Comparison of ENCODE assay signal across 13 mouse cellular contexts in genomic region chr9:58085074-58085473, GRCm38 (mm10). TPM values are rescaled to one million over a fixed set of nuclear protein-coding genes. Genes with fewer than 3 reads are reported as not detected.
A peak's percentile ranks its signal among the peaks of the same experiment; 100 is the strongest.
DNase-seq lines count a peak whose midpoint lies in the region; ATAC-seq lines count a peak whose summit lies in the region.
"Had no signal": no experiment of that assay in that cellular context is flagged by ENCODE, and none has a peak within 500 bp of the region (broad histone marks: within the 10 kb centered on the region; RNA-seq: fewer than 3 reads in every experiment).

No protein-coding gene starts in this region.

- no peak for DNase-seq in midbrain, embryonic 10.5 days (ENCODE audit: low spot score)
- DNase-seq in midbrain, embryonic 11.5 days (ENCODE audit: low spot score, missing footprints) = no peak
- DNase-seq in hindbrain, embryonic 11.5 days (ENCODE audit: low spot score) = no peak
- DNase-seq in kidney, postnatal 14 days = no peak
- no peak for DNase-seq in heart, postnatal 25 days (ENCODE audit: low spot score)
- DNase-seq in kidney, postnatal 4 days = no peak
- DNase-seq: kidney, postnatal 36 days had no signal

- H3K4me2 ChIP-seq in midbrain, embryonic 11.5 days = no peak overlapping the region
- no peak overlapping the region for H3K4me2 ChIP-seq in hindbrain, embryonic 11.5 days (replicated peaks; ENCODE audit: low read depth, low read length)
- no peak overlapping the region for H3K4me2 ChIP-seq in midbrain, embryonic 15.5 days
- H3K4me2 ChIP-seq: heart, embryonic 13.5 days had no signal

- no peaks in the 10 kb centered on the region for H3K36me3 ChIP-seq in midbrain, embryonic 10.5 days
- H3K36me3 ChIP-seq in midbrain, embryonic 11.5 days (ENCODE audit: control insufficient read depth, insufficient read depth, low read length) = no peaks in the 10 kb centered on the region
- H3K36me3 ChIP-seq in hindbrain, embryonic 11.5 days (ENCODE audit: control insufficient read depth, insufficient read depth, low read length) = no peaks in the 10 kb centered on the region
- H3K36me3 ChIP-seq in midbrain, embryonic 15.5 days (replicated peaks) = no peaks in the 10 kb centered on the region
- H3K36me3 ChIP-seq: heart, embryonic 13.5 days had no signal

- H3K27me3 ChIP-seq in midbrain, embryonic 10.5 days (ENCODE audit: low read depth, poor library complexity, severe bottlenecking) = peaks cover 25% of the 10 kb centered on the region
- no peaks in the 10 kb centered on the region; the same call in 1 of the 2 replicates for H3K27me3 ChIP-seq in midbrain, embryonic 11.5 days (ENCODE audit: control insufficient read depth, insufficient read depth, low read length)
- peaks cover 4% of the 10 kb centered on the region; the same call in 1 of the 2 replicates for H3K27me3 ChIP-seq in hindbrain, embryonic 11.5 days (ENCODE audit: control insufficient read depth, insufficient read depth, low read length)
- H3K27me3 ChIP-seq in midbrain, embryonic 15.5 days (replicated peaks) = no peaks in the 10 kb centered on the region

- H3K27ac ChIP-seq in midbrain, embryonic 10.5 days (replicated peaks) = peak overlapping the region; percentile 73
- no peak overlapping the region for H3K27ac ChIP-seq in midbrain, embryonic 11.5 days (ENCODE audit: low read depth, low read length)
- no peak overlapping the region for H3K27ac ChIP-seq in hindbrain, embryonic 11.5 days (ENCODE audit: low read depth, low read length)
- peak overlapping the region; percentile 58 for H3K27ac ChIP-seq in midbrain, embryonic 15.5 days
- H3K27ac ChIP-seq: heart, embryonic 13.5 days; liver, embryonic 14.5 days had no signal

- 23% methylated on average over 2 of the region's 2 CpGs for WGBS in midbrain, embryonic 10.5 days
- WGBS in midbrain, embryonic 11.5 days = 27% methylated on average over 2 of the region's 2 CpGs
- WGBS in hindbrain, embryonic 11.5 days = 20% methylated on average over 2 of the region's 2 CpGs
- WGBS in midbrain, embryonic 15.5 days = 8% methylated on average over 2 of the region's 2 CpGs

- H3K9me3 ChIP-seq in midbrain, embryonic 10.5 days (replicated peaks) = no peaks in the 10 kb centered on the region
- H3K9me3 ChIP-seq in midbrain, embryonic 11.5 days (ENCODE audit: control insufficient read depth, low read length) = no peaks in the 10 kb centered on the region
- H3K9me3 ChIP-seq in hindbrain, embryonic 11.5 days (ENCODE audit: control insufficient read depth, low read length) = no peaks in the 10 kb centered on the region
- no peaks in the 10 kb centered on the region for H3K9me3 ChIP-seq in midbrain, embryonic 15.5 days
- H3K9me3 ChIP-seq: heart, embryonic 13.5 days had no signal

- no peak for ATAC-seq in midbrain, embryonic 11.5 days (ENCODE audit: low FRiP score)
- ATAC-seq in common myeloid progenitor, adult 5-6 weeks (replicated peaks; ENCODE audit: low read depth, poor library complexity, severe bottlenecking) = peak; percentile 50; the same call in 1 of the 2 replicates
- ATAC-seq in hindbrain, embryonic 11.5 days (ENCODE audit: low FRiP score) = peak; percentile 33; the same call in 1 of the 2 replicates
- ATAC-seq in midbrain, embryonic 15.5 days (replicated peaks) = peak; percentile 63

- peaks cover 45% of the 10 kb centered on the region for H3K4me1 ChIP-seq in midbrain, embryonic 10.5 days
- peaks cover 23% of the 10 kb centered on the region for H3K4me1 ChIP-seq in midbrain, embryonic 11.5 days (ENCODE audit: control insufficient read depth, insufficient read depth, low read length)
- H3K4me1 ChIP-seq in hindbrain, embryonic 11.5 days (replicated peaks; ENCODE audit: control insufficient read depth, insufficient read depth, low read length) = peaks cover 17% of the 10 kb centered on the region
- peaks cover 46% of the 10 kb centered on the region for H3K4me1 ChIP-seq in midbrain, embryonic 15.5 days

- peak overlapping the region; percentile 16; the same call in 1 of the 2 replicates for H3K4me3 ChIP-seq in midbrain, embryonic 10.5 days
- no peak overlapping the region for H3K4me3 ChIP-seq in midbrain, embryonic 11.5 days (ENCODE audit: low read depth, low read length)
- no peak overlapping the region for H3K4me3 ChIP-seq in hindbrain, embryonic 11.5 days (ENCODE audit: low read depth, low read length)
- H3K4me3 ChIP-seq in midbrain, embryonic 15.5 days = no peak overlapping the region
- H3K4me3 ChIP-seq: heart, embryonic 13.5 days had no signal

- no peak overlapping the region for H3K9ac ChIP-seq in midbrain, embryonic 11.5 days (ENCODE audit: low read length)
- no peak overlapping the region for H3K9ac ChIP-seq in hindbrain, embryonic 11.5 days (ENCODE audit: low read depth, low read length)
- H3K9ac ChIP-seq in midbrain, embryonic 15.5 days = no peak overlapping the region
- H3K9ac ChIP-seq: heart, embryonic 13.5 days; liver, embryonic 14.5 days had no signal

- intact Hi-C loops in heart, postnatal 25 days (cut with DNase I) = no loop called here

RNA-seq across cellular contexts. Expression of gene Stra6, which starts 21.5 kb away (rescaled TPM):
- polyA plus RNA-seq in midbrain, embryonic 10.5 days (2016; fragmentation: Nextera tagmentation; extraction: Ambion mirVana) = 15.2 TPM in 2 replicates
- 7.3 and 9.7 TPM in 2 replicates for polyA plus RNA-seq in midbrain, embryonic 11.5 days (2014; fragmentation: Nextera tagmentation; extraction: Ambion mirVana)
- not detected in 2 replicates for total RNA-seq in common myeloid progenitor, adult 5-6 weeks (2017)
- 8.2 and 12.7 TPM in 2 replicates for polyA plus RNA-seq in hindbrain, embryonic 11.5 days (2014; fragmentation: Nextera tagmentation; extraction: Ambion mirVana)
- polyA plus RNA-seq in midbrain, embryonic 15.5 days (2015; fragmentation: Nextera tagmentation; extraction: Ambion mirVana) = 15.0 and 15.7 TPM in 2 replicates
- 1 to 10 TPM in 1 of 2 experiments, under 1 TPM in 1; 0.23 to 1.0 TPM for total RNA-seq in heart, postnatal 25 days (2021)
- total RNA-seq: MEL; monocyte, adult 5-6 weeks had no signal

RNA-seq across cellular contexts. Expression of gene Ccdc33, which starts 33.5 kb away (rescaled TPM):
- 0.51 and 0.62 TPM in 2 replicates for polyA plus RNA-seq in midbrain, embryonic 10.5 days (2016; fragmentation: Nextera tagmentation; extraction: Ambion mirVana)
- 0.41 and 0.90 TPM in 2 replicates for polyA plus RNA-seq in midbrain, embryonic 11.5 days (2014; fragmentation: Nextera tagmentation; extraction: Ambion mirVana)
- total RNA-seq in common myeloid progenitor, adult 5-6 weeks (2017) = not detected in 2 replicates
- 0.31 and 0.99 TPM in 2 replicates for polyA plus RNA-seq in hindbrain, embryonic 11.5 days (2014; fragmentation: Nextera tagmentation; extraction: Ambion mirVana)
- polyA plus RNA-seq in midbrain, embryonic 15.5 days (2015; fragmentation: Nextera tagmentation; extraction: Ambion mirVana) = 0.36 and 0.79 TPM in 2 replicates
- total RNA-seq in heart, postnatal 25 days (2021) = not detected
- total RNA-seq: MEL; monocyte, adult 5-6 weeks had no signal
- polyA plus RNA-seq: liver, embryonic 14.5 days had no signal

Comparison
In these comparisons a context has a peak if more than half of its experiments do, and no peak if none do; other contexts are left out.
1. H3K27ac ChIP-seq: peak in midbrain, embryonic 10.5 days (single experiment) and midbrain, embryonic 15.5 days (single experiment); none in midbrain, embryonic 11.5 days (single experiment) and hindbrain, embryonic 11.5 days (single experiment).